Mouse (Mus musculus): ENCODE results near the gene Sh3pxd2a.

Sh3pxd2a gene

GRCm38 (mm10) chr19:47439726-47440434 lies 24.3 kb downstream of the Sh3pxd2a start:
- no peak for DNase-seq (ENCODE audit: low spot score in 2 of 2)

GRCm38 (mm10) chr19:47438445-47438844 lies 25.8 kb downstream of the Sh3pxd2a start:
- DNase-seq (ENCODE audit: low spot score in 2 of 2), result no peak

- no peak for DNase-seq (ENCODE audit: low spot score in 2 of 2)
Measured at GRCm38 (mm10) chr19:47437040-47437439, 27.2 kb downstream of the Sh3pxd2a start.

- no peak for DNase-seq (ENCODE audit: low spot score in 2 of 2)
Measured at GRCm38 (mm10) chr19:47436236-47436635, 28.0 kb downstream of the Sh3pxd2a start.

- no peak for DNase-seq (ENCODE audit: low spot score in 2 of 2)
Measured at GRCm38 (mm10) chr19:47434655-47435054, 29.5 kb downstream of the Sh3pxd2a start.

GRCm38 (mm10) chr19:47432339-47432738 lies 31.9 kb downstream of the Sh3pxd2a start:
- DNase-seq (ENCODE audit: low spot score in 2 of 2), result no peak

GRCm38 (mm10) chr19:47431189-47431931 lies 32.8 kb downstream of the Sh3pxd2a start:
- no peak for DNase-seq (ENCODE audit: low spot score in 2 of 2)

GRCm38 (mm10) chr19:47430160-47430559 lies 34.0 kb downstream of the Sh3pxd2a start:
- DNase-seq (ENCODE audit: low spot score in 2 of 2), result no peak

GRCm38 (mm10) chr19:47429245-47429644 lies 35.0 kb downstream of the Sh3pxd2a start:
- DNase-seq (ENCODE audit: low spot score in 2 of 2), result no peak

- DNase-seq (ENCODE audit: low spot score in 2 of 2), result no peak
Measured at GRCm38 (mm10) chr19:47428794-47429193, 35.4 kb downstream of the Sh3pxd2a start.

GRCm38 (mm10) chr19:47427841-47428789 lies 36.1 kb downstream of the Sh3pxd2a start:
- no peak for DNase-seq (ENCODE audit: low spot score in 2 of 2)

- DNase-seq (ENCODE audit: low spot score in 2 of 2), result no peak
Measured at GRCm38 (mm10) chr19:47423632-47424031, 40.6 kb downstream of the Sh3pxd2a start.

- no peak for DNase-seq (ENCODE audit: low spot score in 2 of 2)
Measured at GRCm38 (mm10) chr19:47421128-47421898, 42.9 kb downstream of the Sh3pxd2a start.

GRCm38 (mm10) chr19:47420539-47420938 lies 43.7 kb downstream of the Sh3pxd2a start:
- DNase-seq (ENCODE audit: low spot score in 2 of 2), result no peak

GRCm38 (mm10) chr19:47419208-47419607 lies 45.0 kb downstream of the Sh3pxd2a start:
- no peak for DNase-seq (ENCODE audit: low spot score in 2 of 2)

GRCm38 (mm10) chr19:47416161-47416560 lies 48.0 kb downstream of the Sh3pxd2a start:
- no peak for DNase-seq (ENCODE audit: low spot score in 2 of 2)

GRCm38 (mm10) chr19:47414142-47414905 lies 49.9 kb downstream of the Sh3pxd2a start:
- DNase-seq (ENCODE audit: low spot score in 2 of 2), result no peak

GRCm38 (mm10) chr19:47413458-47414005 lies 50.7 kb downstream of the Sh3pxd2a start:
- DNase-seq (ENCODE audit: low spot score in 2 of 2), result no peak

GRCm38 (mm10) chr19:47412566-47413248 lies 51.5 kb downstream of the Sh3pxd2a start:
- no peak for DNase-seq (ENCODE audit: low spot score in 2 of 2)

GRCm38 (mm10) chr19:47410301-47410700 lies 53.9 kb downstream of the Sh3pxd2a start:
- DNase-seq (ENCODE audit: low spot score in 2 of 2), result no peak
